Mouse (Mus musculus) CD4-positive, CD25-positive, alpha-beta regulatory T cell, adult 9 weeks (primary cell): Measurements from ENCODE around the gene Pir. TPM values are rescaled to one million over a fixed set of nuclear protein-coding genes. Genes with fewer than 3 reads are reported as not detected.

ENCODE experiments used
- polyA plus RNA-seq: library from polyadenylated mRNA; unstranded; fragments of 100-300 nt; shearing (Covaris generic); gene quantifications from one replicate; pipeline ENCODE4 v1.2.1, GENCODE M21; 2017

Pir gene
- not detected for polyA plus RNA-seq

DNA sequence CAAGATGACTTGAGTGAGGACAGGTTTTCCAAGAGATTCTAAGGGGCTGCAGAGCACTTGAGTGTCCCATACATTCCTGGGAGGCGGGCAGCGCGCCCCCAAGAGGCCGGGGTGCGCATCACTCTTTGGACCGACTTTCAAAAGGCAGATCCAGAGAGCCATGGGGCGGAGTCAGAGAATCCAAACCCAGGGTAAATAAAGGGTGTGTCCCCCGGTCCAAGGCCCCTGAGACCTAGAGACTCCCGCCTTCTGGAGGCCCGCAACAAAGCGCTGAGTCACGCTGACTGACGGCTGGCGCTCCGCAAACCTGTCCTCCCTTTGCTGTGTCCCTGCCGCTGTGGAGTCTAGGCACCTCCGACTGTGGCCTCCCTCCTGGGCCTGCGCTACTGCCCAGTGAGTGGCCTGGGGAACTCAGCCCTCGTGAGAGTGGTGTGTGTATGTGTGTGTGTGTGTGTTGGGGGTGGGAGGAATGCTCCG, at the start of gene Pir:
Gene Pir (plus strand): TSS at position 87 of the 477 bp plus-strand sequence.

DNA sequence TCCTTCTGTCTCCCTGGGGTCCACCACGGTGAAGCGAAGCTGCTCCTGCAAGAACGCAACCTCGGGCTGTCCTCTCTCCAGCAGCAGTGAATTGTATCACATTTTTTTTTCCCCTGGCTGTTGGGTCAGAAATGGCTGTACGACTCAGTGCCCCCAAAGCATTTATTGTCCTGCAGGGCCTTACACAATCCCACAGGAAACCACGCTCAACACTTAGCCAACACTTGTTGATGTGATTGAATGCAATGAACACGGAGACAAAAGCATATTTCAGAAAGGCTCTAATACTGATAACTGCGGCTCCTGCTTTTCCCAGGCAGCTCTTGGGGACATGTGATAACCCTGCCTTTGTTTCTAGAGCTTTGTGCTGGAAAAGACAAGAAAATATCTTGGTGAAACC, 11.1 kb upstream of the Pir start, which contains the start of gene Bmx:
Gene Bmx (minus strand): TSS at position 137 of the 400 bp plus-strand sequence.

DNA sequence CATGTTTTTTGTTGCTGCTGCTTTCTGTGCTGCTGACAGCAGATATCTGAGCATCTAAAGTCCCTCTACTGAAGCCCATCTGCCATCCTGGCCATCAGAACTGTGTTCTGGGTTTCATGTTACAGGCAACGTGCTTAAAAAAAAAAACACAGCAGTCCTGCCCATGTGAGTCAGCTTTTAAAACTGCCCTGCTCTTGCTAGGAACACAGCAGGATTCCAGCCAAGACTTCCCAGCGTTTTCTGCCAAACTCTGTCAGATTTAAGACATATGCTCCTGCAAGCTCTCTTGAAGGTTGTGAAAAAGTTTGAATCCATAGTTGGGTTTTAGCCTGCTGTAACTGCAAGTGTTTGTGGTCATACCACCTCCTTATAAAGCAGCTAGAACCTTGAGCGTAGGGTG, 103.9 kb downstream of the Pir start, which contains the start of gene Vegfd:
Gene Vegfd (plus strand): TSS at position 298 of the 400 bp plus-strand sequence.

DNA sequence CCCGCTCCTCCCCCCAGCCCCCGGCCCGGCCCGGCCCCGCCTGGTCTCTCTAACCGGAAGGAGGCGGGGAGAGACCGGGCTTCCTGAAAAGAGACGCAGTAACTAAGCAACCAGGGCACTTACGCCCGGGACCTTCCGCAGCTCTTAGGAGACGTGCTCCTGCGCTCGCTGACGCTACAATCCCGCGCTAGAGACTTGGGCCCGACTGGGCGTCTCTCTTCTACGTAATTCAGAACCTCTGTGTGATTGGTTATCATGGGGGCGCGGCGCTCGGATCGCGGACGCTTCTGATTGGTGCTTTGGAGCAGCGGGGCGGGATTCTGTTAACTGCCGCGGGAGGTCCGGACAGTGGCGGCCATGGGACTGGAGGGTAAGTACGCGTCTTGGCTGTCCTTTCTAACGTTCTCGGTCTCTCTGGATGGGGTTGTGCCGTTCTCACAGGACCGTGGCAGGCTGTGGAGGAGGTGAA, 150.3 kb downstream of the Pir start, which contains the start of gene Piga:
Gene Piga (plus strand): TSS at position 317 of the 469 bp plus-strand sequence.

Other genes with a start within 250 kb of the Pir start
- 3.8 TPM for gene Car5b, start 241.4 kb upstream of the Pir start, polyA plus RNA-seq
- 3.3 TPM for gene Siah1b, start 192.9 kb upstream of the Pir start, polyA plus RNA-seq
- not detected for gene Cltrn, start 180.5 kb upstream of the Pir start, polyA plus RNA-seq
- not detected for gene Ace2, start 130.0 kb upstream of the Pir start, polyA plus RNA-seq
- not detected for gene Bmx, start 11.2 kb upstream of the Pir start, polyA plus RNA-seq
- gene Vegfd, start 104.0 kb downstream of the Pir start, polyA plus RNA-seq: not detected
- gene Piga, start 150.4 kb downstream of the Pir start, polyA plus RNA-seq: 13.5 TPM
- gene Asb11, start 167.6 kb downstream of the Pir start, polyA plus RNA-seq: not detected
- gene Asb9, start 237.0 kb downstream of the Pir start, polyA plus RNA-seq: not detected